Mouse (Mus musculus) granulocyte monocyte progenitor cell, adult 5-6 weeks (primary cell): Measurements from ENCODE around the gene Lrriq1. TPM values are rescaled to one million over a fixed set of nuclear protein-coding genes. Genes with fewer than 3 reads are reported as not detected.

Source experiments
- ATAC-seq: replicated peaks from 2 replicates; pipeline ENCODE4 v1.8.0; 2016; ENCODE audit warnings: mild to moderate bottlenecking, moderate TSS enrichment, inconsistent platforms; ENCODE audit not compliant: poor library complexity, severe bottlenecking
- total RNA-seq, 2 experiments: library from RNA; stranded (forward) in 1 of 2; stranded (reverse) in 1 of 2; fragments of 200-712, 200-1000 nt in 1 of 2; fragments of >200 nt in 1 of 2; fragmentation: Nextera tagmentation in 1 of 2; gene quantifications; 2 replicates each; pipeline ENCODE4 v1.2.3; 2014 to 2017

Gene Lrriq1
- total RNA-seq, 2 experiments from 2014 or later = not detected

GRCm38 (mm10) chr10:103029730-103030490 lies 206.2 kb downstream of the Lrriq1 start, which contains the start of gene Alx1:
Alx1 (minus strand) TSS chr10:103030215.
- ATAC-seq = no peak

- ATAC-seq = no peak
Measured at GRCm38 (mm10) chr10:103029132-103029729, 206.9 kb downstream of the Lrriq1 start.

GRCm38 (mm10) chr10:103028253-103029131 lies 207.6 kb downstream of the Lrriq1 start:
- peak; percentile 94 for ATAC-seq

- peak; percentile 7; the same call in 1 of the 2 replicates for ATAC-seq
Measured at GRCm38 (mm10) chr10:103027931-103028252, 208.2 kb downstream of the Lrriq1 start.

- no peak for ATAC-seq
Measured at GRCm38 (mm10) chr10:103027226-103027930, 208.7 kb downstream of the Lrriq1 start.

- no peak for ATAC-seq
Measured at GRCm38 (mm10) chr10:103026636-103027225, 209.4 kb downstream of the Lrriq1 start.

- ATAC-seq = no peak
Measured at GRCm38 (mm10) chr10:103002556-103002955, 233.6 kb downstream of the Lrriq1 start.

- no peak for ATAC-seq
Measured at GRCm38 (mm10) chr10:103000902-103001301, 235.2 kb downstream of the Lrriq1 start.

GRCm38 (mm10) chr10:102999584-102999983 lies 236.5 kb downstream of the Lrriq1 start:
- no peak for ATAC-seq

Other genes starting within 250 kb of the Lrriq1 start
- not detected in 2 replicates for gene Alx1, start 206.1 kb downstream of the Lrriq1 start, total RNA-seq (2014; fragmentation: Nextera tagmentation)
- not detected in 2 replicates for gene Alx1, start 206.1 kb downstream of the Lrriq1 start, total RNA-seq (2017)
- gene Slc6a15, start 131.5 kb upstream of the Lrriq1 start, total RNA-seq (2014; fragmentation: Nextera tagmentation) = 0.19 TPM in 1 of 2 replicates, not detected in the other
- gene Slc6a15, start 131.5 kb upstream of the Lrriq1 start, total RNA-seq (2017) = 0.77 and 1.1 TPM in 2 replicates